Mouse (Mus musculus): ENCODE data around the gene Nemp1. TPM values are rescaled to one million over a fixed set of nuclear protein-coding genes. Genes with fewer than 3 reads are reported as not detected.

The Nemp1 gene
- total RNA-seq, 2 experiments from 2014 or later: 5.1 to 6.7 TPM

DNA sequence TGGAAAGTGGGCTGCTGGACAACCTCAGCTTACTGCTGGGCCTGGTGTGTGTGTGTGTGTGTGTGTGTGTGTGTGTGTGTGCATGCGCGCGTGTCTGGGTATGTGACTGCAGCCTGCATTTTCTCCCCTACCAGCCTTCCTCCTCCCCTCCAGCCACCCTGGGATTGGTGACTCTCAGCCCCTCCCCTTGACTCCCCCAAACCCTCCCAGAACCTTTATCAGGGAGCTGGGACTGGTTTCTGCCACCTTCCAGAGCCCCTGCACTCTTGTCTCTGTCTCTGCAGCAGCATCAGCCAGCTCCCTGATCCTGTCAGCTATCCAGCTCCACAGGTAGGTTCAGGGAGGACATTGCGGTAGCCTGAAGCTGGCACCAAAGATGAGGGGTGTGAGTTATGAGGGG is 58.4 kb downstream of the Nemp1 start:
- DNase-seq: no peak

DNA sequence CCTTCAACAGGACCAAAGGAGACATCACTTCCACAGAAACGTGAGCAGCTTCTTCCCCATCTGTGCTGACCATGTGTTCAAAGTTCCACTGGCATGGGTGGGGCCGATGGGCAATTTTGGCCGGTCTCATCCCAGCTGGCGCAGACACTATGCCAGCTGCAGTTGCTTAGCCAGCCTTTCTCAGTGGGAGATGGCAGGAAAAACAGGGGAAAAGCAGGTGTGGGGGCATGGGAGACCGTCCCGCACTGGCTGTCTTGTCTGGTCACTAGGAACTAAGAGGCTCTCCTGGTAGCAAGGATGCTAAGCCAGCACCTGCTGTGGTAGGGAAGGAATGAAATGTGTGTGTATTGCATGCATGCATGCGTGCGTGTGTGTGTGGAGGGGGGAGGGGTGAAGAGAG is 61.7 kb downstream of the Nemp1 start:
- DNase-seq: no peak

DNA sequence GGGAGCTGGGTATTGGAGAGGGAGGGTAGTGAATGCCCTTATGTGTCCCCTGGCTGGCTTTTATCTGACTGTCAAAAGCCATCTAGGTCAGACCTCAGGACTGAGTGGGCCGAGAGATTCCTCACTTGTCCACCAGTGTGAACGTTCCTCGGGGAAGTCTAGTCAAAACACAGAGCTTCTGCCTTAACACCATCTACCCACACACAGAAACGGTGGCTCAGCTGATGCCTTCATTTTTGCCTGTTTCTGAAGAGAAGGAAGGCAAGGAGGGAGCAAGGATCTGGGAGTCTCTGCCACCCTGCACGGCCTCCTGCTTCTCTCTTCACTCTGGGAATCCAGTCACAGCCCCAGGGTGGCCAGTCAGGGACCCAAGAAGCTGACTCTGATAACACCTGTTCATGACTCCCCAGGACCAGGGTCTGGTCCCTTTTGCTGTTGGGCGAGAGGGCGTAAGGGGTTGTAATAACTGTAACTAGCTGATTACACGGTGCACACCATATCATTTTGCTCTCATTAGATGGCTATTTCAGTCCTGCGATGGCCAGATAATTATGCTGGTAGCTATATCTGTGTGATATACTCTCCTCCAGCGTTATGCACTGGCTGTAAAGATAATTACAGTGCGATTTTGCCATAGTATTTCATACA is 63.7 kb downstream of the Nemp1 start:
- DNase-seq: no peak

DNA sequence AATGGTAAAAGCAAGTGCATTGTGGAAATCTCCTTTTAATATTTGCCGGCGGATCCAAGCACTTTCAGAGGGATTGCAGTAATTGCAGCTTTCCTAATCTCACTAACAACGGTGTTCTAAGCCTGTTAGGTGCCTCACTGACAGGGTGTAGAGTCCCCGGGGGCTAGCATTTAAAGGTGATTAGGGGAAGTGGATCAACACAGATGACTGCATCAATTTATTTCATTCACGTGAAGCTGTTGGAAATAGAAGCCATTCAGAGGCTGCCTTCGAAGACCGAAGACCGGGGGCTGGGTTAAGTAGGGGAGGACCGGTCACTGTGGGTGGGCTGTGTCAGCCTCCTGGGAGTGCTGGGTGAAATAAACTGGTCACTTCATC is 64.2 kb downstream of the Nemp1 start:
- DNase-seq: no peak

DNA sequence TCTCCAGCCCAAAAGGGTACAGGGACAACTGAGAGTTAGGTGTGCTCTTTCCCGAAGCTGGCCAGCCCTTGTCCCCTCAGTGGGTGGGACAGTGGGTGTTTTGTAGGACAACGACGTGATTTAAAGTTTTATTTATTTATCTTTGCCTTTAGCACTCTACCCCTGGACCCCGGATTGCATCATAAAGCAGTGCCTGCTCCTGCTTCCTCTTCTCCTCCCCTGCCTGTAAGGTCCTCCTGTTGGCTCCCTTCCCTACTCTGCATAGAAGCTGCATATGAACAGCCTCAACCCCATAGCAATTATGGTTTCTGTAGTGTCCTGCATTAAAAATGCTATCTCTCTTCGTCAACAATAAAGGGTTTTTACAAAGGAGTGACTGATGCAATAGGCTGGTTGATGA is 64.7 kb downstream of the Nemp1 start:
- DNase-seq: no peak

DNA sequence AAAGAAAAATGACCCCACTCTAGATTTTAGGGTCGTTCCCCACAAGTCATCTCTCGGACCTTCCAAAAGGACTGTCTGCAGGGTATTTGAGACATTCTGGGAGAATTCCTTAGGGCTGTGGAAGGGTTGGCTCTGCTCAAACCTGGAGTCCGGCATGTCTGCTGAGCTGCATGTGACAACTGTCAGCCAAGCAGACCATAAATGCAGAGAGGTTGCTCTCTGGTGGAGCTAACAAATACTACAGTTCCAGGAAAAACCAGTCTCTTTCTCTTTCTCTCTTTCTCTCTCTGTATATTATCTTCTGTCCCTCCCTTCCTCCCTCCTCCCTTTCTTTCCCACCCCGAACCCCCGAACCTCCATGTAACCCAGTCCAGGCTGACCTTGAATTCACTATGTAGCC is 67.7 kb downstream of the Nemp1 start:
- DNase-seq: no peak

DNA sequence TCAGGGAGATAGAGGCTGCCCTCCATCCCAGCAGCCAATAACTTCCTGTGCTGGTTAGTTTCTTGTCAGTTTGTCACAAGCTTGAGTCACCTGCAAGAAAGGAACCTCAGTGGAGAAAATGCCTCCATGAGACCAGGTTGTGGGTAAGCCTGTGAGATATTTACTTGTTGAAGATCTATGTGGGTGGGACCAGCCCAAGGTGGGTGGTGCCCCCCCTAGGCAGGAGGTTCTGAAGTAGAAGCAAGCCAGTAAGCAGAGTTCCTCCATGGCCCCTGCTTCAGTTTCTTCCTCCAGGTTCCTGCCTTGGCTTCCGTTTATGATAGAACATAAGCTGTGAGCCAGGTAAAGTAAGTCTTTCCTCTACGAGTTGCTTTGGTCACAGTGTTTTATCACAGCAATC is 69.6 kb downstream of the Nemp1 start:
- DNase-seq: no peak

DNA sequence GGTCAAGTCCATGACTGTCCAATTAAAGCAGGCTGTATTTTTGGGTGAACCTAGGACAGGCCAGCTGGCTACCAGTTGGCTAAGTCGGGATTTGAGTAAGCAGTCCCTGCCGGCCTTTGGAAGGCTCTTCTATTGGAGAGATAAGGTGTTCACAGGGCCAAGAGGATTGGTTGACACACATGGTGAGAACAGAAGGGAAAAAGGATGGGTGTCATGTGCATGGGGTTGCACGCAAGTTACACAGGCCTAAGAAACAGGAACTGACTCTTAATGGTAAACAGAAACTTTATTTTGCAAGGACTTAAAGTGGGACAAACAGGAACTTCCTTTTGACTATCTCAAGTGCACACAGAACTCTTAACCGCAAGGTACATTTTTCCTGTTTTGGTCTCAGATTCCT is 70.2 kb downstream of the Nemp1 start:
- no peak for DNase-seq

DNA sequence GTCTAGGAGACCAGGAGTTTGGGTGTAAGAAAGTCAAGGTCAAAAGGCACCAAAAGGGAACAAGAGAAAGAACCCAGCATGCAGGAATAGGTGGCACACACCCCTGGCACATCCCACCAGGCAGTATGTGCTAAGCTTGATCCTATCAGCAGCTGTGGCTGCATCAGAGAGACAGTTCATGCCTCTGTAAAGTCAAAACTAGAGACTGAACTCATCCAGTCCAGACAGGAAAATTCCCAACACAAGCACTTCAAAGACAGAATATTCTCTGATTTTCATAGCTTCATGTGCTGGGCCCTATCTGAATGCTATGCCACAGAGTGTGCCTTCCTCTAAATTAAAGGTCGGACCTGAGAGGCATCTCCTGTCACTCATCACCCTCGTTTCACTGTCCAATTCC is 70.9 kb downstream of the Nemp1 start:
- DNase-seq: no peak

DNA sequence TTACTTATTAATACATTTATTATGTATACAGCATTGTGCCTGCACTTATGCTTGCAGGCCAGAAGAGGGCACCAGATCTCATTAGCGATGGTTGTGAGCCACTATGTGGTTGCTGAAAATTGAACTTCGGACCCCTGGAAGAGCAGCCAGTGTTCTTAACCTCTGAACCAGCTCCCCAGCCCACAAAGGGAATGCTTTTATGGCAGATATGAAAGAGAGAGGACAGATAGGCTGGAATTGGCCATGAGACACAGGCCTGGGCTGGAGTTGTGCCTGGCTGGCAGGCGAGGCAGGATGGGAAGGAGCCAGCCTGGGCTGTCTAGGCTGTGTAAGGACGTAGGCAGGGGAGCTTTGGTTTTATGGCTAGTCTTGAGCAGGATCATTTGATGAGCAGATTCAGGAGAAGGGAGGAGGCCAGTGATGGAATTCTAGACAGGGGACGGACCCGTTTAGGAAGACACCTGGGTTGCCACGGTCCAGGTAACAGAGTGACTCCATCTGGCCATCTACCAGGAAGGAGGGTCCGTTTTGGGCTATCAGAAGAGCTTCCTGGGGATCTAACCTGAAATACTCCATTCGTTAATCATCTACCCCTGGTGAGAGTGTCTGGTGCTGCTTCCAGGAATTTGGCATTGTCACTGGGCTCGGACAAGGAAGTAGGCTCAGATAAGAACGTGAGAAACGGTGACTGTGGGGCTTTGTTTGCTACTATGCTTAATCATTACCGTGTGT is 71.6 kb downstream of the Nemp1 start:
- DNase-seq: no peak

DNA sequence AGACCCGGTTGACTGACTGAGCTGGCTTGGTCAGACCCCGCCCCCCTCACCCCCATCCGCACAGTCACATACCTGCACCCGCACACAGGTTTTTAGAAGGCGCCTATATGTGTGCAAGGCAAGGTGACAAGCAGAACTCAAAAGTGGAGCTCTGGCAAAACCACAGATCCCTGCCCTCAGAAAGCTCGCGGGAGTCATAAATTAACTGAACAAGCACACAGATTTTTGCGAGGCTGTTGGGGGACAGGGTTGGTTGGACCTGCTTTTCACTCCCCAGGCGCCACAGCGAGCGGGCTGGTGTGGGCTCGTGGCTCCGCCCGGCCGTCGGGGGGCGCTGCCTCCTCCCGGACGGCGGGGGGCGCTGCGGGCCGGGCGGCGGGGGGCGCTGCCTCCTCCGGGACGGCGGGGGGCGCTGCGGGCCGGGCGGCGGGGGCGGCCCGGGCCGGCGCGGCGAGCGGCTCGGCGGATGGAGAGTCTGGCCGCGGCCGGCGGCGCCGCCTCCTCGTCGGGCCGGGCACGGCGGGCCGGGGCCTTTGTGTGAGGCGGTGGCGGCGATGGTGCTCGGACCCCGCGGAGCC is 72.5 kb downstream of the Nemp1 start, which contains the start of gene Zbtb39:
Gene Zbtb39 (plus strand): TSS at position 456 of the 578 bp plus-strand sequence.
- DNase-seq: peak; percentile 71 to 73

DNA sequence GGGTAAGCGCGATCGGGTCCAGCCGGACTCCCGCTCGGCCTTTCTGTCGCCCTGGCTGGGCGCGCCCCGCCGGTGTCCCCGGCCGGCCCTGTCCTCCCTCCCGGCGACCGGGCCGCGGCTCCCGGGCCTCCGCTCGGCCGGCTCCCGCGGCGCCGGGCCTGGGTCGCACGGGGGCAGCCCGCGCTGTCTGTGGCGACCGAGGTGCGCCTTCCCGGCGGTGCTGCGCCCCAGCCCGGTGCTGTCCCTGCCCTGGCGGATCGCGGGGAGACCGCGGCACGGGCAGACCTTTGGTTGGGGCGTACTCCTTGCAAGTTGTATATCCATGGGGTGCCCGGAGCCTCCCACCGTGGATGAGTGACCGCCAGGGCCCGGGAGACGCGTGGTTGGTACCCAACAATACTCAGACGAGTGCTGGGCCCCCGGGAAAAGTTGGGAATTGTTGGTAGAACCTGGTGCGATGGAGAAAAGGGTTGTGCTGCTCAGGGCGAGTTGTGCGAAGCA is 73.0 kb downstream of the Nemp1 start:
- DNase-seq: no peak

DNA sequence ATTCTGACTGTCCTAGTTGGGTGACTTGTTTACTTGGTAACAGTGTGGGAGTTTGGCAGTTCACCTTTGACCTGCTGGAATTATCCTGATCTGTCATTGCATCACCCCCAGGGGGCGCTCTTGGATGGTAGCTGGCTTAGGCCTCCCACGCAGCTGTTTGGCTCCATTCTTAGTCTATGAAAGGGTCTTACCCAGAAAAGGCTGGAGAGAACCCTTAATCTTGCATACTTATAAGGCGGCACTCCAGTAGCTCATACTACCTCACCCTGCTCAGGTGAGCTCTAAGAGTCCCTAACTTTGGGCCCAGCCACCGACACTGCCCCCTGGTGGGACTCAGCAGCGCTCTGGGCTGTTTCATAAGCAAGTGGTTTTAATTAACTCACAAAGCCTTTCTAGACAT is 78.0 kb downstream of the Nemp1 start:
- DNase-seq: no peak

DNA sequence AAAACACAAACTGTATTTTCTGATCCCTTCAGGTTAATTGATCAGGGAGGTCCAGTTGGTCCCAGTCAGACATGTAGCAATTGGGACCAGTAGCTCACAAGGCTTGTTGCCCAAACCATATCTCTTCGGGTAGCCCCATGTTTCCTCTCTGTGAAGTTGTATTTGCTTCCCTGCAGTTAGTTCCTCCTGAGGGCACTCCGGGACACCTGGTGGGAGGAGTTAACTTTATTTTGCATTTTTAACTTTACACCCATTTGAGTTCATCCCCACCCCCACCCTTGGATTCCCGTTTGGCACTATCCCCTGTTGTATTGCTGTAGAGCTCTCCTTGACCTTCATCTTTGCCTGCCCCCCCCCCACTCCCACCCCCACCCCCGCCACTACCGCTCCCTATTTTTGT is 79.2 kb downstream of the Nemp1 start:
- no peak for DNase-seq

DNA sequence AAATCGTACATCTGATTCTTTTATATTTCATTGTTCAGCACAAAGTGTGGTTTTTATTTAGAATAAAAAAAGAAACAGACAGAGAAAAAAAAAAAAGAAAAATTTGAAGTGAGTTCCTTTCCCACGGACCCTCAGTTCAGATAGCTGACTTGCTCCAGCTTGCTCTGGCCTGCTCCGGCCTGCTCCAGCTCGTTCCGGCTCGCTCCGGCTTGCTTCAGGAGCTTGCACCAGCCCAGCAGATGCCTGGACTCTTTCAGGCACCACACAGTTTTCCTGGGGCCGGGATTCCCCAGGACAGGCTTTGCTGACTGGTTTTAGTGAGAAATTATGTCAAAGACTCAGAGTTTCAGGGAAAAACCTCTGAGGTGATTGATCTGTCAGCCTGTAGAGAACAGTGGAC is 80.6 kb downstream of the Nemp1 start:
- no peak for DNase-seq

DNA sequence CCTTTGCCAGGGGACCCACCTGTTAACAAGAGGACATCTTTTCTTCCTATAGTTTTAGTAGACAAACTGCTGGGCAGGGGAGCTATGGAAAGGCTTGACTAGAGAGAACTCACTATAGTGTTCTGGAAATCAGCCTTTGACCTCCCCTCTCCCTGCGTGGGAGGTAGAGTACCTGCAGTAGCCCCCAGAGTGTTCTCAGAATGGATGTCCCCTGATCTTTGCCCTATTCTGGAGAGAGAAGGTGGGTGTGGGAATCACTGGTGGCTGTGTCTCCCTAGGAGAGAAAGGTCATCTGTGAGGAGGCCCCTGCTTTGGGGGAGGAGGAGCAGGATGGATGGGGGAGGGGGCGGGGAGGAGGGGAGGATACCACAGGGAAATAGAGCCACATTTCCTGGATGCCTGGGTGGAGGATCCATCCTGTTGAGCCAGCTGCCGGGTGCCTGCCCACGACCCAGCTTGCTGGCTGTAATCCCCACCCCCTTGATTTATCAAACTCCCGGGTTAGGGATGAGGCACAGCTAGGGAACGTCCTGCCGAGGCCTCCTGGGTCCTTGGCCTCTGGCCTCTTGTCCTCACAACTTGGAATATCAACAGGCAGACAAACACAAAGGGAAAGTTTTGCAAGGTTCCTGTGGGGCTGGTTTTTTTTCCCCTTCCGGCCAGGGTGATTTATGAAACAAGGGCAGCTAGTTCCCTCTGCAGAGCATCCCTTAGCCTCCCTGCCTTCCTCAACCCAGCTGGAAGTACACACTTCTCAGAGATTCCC is 82.3 kb downstream of the Nemp1 start:
- DNase-seq: no peak

DNA sequence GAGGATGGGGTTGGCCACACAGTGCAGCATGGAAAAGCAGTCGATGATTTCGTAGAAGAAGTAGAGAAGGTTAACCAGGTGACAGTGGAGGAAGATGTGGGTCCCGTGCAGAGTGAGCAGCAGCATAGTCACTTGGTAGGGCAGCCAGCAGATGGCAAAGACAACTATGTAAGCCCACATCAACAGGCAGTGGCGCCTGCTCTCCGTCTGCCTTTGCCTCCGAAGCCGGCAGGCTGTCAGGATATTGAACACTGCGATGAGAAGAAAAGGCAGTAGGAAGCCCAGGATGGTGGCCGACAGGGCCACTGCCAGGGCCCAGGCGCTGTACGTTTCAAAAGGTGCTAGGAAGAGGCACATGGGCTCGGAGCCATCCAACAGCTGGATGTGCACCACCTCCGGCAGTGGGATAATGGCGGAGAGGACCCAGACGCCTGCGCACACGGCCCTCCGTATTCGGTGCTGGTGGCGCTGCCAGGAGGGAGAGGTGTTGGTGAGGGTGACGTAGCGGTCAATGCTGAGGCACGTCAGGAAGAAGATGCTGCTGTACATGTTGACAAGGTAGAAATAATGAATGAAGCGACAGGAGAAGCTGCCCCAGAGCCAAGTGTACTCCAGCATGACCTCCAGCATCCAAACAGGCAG is 83.6 kb downstream of the Nemp1 start:
- peak in 1 of 2 experiments; percentile 36 for DNase-seq

Other genes starting within 250 kb of the Nemp1 start
- gene Stac3, start 165.2 kb upstream of the Nemp1 start, total RNA-seq (2021): 1 to 10 TPM; 3.0 to 3.7 TPM
- gene Ndufa4l2, start 151.9 kb upstream of the Nemp1 start, total RNA-seq (2021): 1 to 10 TPM; 3.5 to 4.8 TPM
- gene Shmt2, start 144.5 kb upstream of the Nemp1 start, total RNA-seq (2021): 10 to 100 TPM; 27.4 to 29.9 TPM
- gene Nxph4, start 132.3 kb upstream of the Nemp1 start, total RNA-seq (2021): 1 to 10 TPM; 1.3 to 1.7 TPM
- gene Lrp1, start 45.8 kb upstream of the Nemp1 start, total RNA-seq (2021): 100 to 1,000 TPM; 268 to 307 TPM
- 1 to 10 TPM; 5.1 to 6.2 TPM for gene Stat6, start 23.9 kb upstream of the Nemp1 start, total RNA-seq (2021)
- 10 to 100 TPM; 42.7 to 43.8 TPM for gene Nab2, start 1.7 kb downstream of the Nemp1 start, total RNA-seq (2021)
- 1 to 10 TPM; 1.0 to 1.3 TPM for gene Myo1a, start 38.3 kb downstream of the Nemp1 start, total RNA-seq (2021)
- 1 to 10 TPM; 3.3 to 6.6 TPM for gene Tac2, start 57.6 kb downstream of the Nemp1 start, total RNA-seq (2021)
- gene Zbtb39, start 72.6 kb downstream of the Nemp1 start, total RNA-seq (2021): 10 to 100 TPM; 10.0 to 11.7 TPM
- 1 to 10 TPM; 1.2 to 1.3 TPM for gene Gpr182, start 84.8 kb downstream of the Nemp1 start, total RNA-seq (2021)
- under 1 TPM; 0.13 to 0.15 TPM for gene Rdh1, start 92.8 kb downstream of the Nemp1 start, total RNA-seq (2021)
- gene Rdh16f1, start 92.9 kb downstream of the Nemp1 start, total RNA-seq (2021): not detected
- under 1 TPM; 0.30 to 0.53 TPM for gene Rdh9, start 109.5 kb downstream of the Nemp1 start, total RNA-seq (2021)
- under 1 TPM; 0.13 to 0.22 TPM for gene Rdh16, start 134.3 kb downstream of the Nemp1 start, total RNA-seq (2021)
- gene Rdh19, start 183.0 kb downstream of the Nemp1 start, total RNA-seq (2021): not detected
- not detected for gene Rdh16f2, start 199.6 kb downstream of the Nemp1 start, total RNA-seq (2021)
- gene Rdh7, start 221.9 kb downstream of the Nemp1 start, total RNA-seq (2021): not detected
- not detected for gene Sdr9c7, start 231.6 kb downstream of the Nemp1 start, total RNA-seq (2021)

Measured in layer of hippocampus, postnatal 36 days (tissue).